Mouse (Mus musculus): ENCODE measurements around the gene Rhbdl1. TPM values are rescaled to one million over a fixed set of nuclear protein-coding genes. Genes with fewer than 3 reads are reported as not detected.

The Rhbdl1 gene
- polyA plus RNA-seq, 1 experiment from 2014 or later: 1.4 TPM

- no peak for TF ChIP-seq CTCF (IDR thresholded peaks at IDR 0.05; ENCODE audit: low read depth)
- ATAC-seq: peak; percentile 19; the same call in 1 of the 2 replicates
- H3K27ac ChIP-seq (ENCODE audit: low read depth, low read length): peak overlapping the region; percentile 92
- H3K4me2 ChIP-seq (replicated peaks; ENCODE audit: low read depth): peak overlapping the region; percentile 95
- peak overlapping the region; percentile 78 for H3K9ac ChIP-seq (ENCODE audit: low read depth, low read length)
- peak overlapping the region; percentile 79 for H3K4me3 ChIP-seq (ENCODE audit: low read depth, low read length)
- H3K4me1 ChIP-seq (replicated peaks; ENCODE audit: control insufficient read depth, insufficient read depth, low read length): peaks cover 3% of the 10 kb centered on the region; the same call in 1 of the 2 replicates
- H3K36me3 ChIP-seq (ENCODE audit: control insufficient read depth, insufficient read depth): peaks cover 34% of the 10 kb centered on the region
- H3K9me3 ChIP-seq (ENCODE audit: control insufficient read depth): no peaks in the 10 kb centered on the region
- H3K27me3 ChIP-seq (replicated peaks; ENCODE audit: control insufficient read depth, insufficient read depth, low read length): no peaks in the 10 kb centered on the region
- 2% methylated on average over 37 of the region's 38 CpGs for WGBS
Observed at GRCm38 (mm10) chr17:25843636-25844395, 6.7 kb upstream of the Rhbdl1 start.

DNA sequence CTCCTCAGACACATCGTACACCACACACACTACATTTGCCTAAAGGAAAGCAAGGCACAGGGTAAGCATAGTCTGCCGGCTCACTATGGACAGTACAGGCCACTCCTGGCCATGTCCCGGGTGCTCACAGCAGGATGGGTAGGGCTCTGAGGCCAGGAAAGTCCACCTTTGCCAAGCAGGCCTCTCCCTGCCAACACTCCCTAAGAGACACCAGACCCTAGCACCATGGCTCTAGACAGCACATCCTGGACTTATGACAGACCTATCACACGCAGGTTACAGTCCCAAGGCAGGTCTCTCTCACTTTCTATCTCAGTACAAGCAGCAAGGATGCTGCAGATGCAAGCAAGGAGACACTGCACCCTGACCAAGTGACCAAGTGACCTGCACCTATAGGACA, 6.0 kb upstream of the Rhbdl1 start:
- WGBS: 81% methylated on average over 4 of the region's 4 CpGs
- H3K27me3 ChIP-seq (replicated peaks; ENCODE audit: control insufficient read depth, insufficient read depth, low read length): no peaks in the 10 kb centered on the region
- peaks cover 35% of the 10 kb centered on the region for H3K36me3 ChIP-seq (ENCODE audit: control insufficient read depth, insufficient read depth)
- peaks cover 3% of the 10 kb centered on the region; the same call in 1 of the 2 replicates for H3K4me1 ChIP-seq (replicated peaks; ENCODE audit: control insufficient read depth, insufficient read depth, low read length)
- peak overlapping the region; percentile 79 for H3K4me3 ChIP-seq (ENCODE audit: low read depth, low read length)
- H3K9ac ChIP-seq (ENCODE audit: low read depth, low read length): no peak overlapping the region
- peak overlapping the region; percentile 95 for H3K4me2 ChIP-seq (replicated peaks; ENCODE audit: low read depth)
- H3K9me3 ChIP-seq (ENCODE audit: control insufficient read depth): no peaks in the 10 kb centered on the region
- no peak for ATAC-seq
- peak overlapping the region; percentile 11; the same call in 1 of the 2 replicates for H3K27ac ChIP-seq (ENCODE audit: low read depth, low read length)
- no peak for TF ChIP-seq CTCF (IDR thresholded peaks at IDR 0.05; ENCODE audit: low read depth)

DNA sequence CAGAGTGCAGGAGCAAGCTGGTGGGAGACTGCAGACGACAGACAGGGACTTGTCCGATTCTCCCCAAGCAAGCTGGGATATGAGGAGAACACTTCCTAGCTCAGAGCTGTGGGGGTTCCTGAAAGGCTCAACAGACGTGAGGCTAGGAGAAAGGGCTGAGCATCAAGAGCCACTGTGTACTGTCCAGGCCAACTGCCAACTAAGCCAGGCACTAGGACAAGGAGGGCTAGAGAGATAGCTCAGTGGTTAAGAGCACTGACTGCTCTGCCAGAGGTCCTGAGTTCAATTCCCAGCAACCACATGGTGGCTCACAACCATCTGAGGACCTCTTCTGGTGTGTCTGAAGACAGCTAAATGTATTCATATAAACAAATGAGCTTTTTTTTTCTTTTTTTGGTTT, 5.4 kb upstream of the Rhbdl1 start:
- no peak overlapping the region for H3K4me3 ChIP-seq (ENCODE audit: low read depth, low read length)
- H3K9ac ChIP-seq (ENCODE audit: low read depth, low read length): no peak overlapping the region
- ATAC-seq: no peak
- H3K36me3 ChIP-seq (ENCODE audit: control insufficient read depth, insufficient read depth): peaks cover 38% of the 10 kb centered on the region
- no peak for TF ChIP-seq CTCF (IDR thresholded peaks at IDR 0.05; ENCODE audit: low read depth)
- 77% methylated on average over 3 of the region's 3 CpGs for WGBS
- H3K4me1 ChIP-seq (replicated peaks; ENCODE audit: control insufficient read depth, insufficient read depth, low read length): peaks cover 3% of the 10 kb centered on the region; the same call in 1 of the 2 replicates
- H3K9me3 ChIP-seq (ENCODE audit: control insufficient read depth): no peaks in the 10 kb centered on the region
- no peak overlapping the region for H3K27ac ChIP-seq (ENCODE audit: low read depth, low read length)
- H3K27me3 ChIP-seq (replicated peaks; ENCODE audit: control insufficient read depth, insufficient read depth, low read length): no peaks in the 10 kb centered on the region
- no peak overlapping the region for H3K4me2 ChIP-seq (replicated peaks; ENCODE audit: low read depth)

- TF ChIP-seq CTCF (IDR thresholded peaks at IDR 0.05; ENCODE audit: low read depth): no peak
- Histone ChIP-seq H3K36me3 (ENCODE audit: control insufficient read depth, insufficient read depth) (peaks cover 38% of the 10 kb centered on the region), H3K27me3 (replicated peaks; ENCODE audit: control insufficient read depth, insufficient read depth, low read length) (no peaks in the 10 kb centered on the region), H3K9ac (ENCODE audit: low read depth, low read length) (no peak within 1 kb of the TSS), H3K27ac (ENCODE audit: low read depth, low read length) (0 out of 2 replicates have a peak within 1 kb of the TSS, but pooled peaks have one; percentile 8), H3K4me2 (replicated peaks; ENCODE audit: low read depth) (no peak within 1 kb of the TSS), H3K4me3 (ENCODE audit: low read depth, low read length) (no peak within 1 kb of the TSS), H3K9me3 (ENCODE audit: control insufficient read depth) (no peaks in the 10 kb centered on the region), H3K4me1 (replicated peaks; ENCODE audit: control insufficient read depth, insufficient read depth, low read length) (peaks cover 4% of the 10 kb centered on the region; the same call in 1 of the 2 replicates)
- 89% methylated on average over 22 of the region's 22 CpGs for WGBS
- ATAC-seq: no peak
Observed at GRCm38 (mm10) chr17:25841117-25841880, 4.2 kb upstream of the Rhbdl1 start, which contains the start of gene Gm20683. Gm20683 (minus strand) TSS chr17:25841763.

DNA sequence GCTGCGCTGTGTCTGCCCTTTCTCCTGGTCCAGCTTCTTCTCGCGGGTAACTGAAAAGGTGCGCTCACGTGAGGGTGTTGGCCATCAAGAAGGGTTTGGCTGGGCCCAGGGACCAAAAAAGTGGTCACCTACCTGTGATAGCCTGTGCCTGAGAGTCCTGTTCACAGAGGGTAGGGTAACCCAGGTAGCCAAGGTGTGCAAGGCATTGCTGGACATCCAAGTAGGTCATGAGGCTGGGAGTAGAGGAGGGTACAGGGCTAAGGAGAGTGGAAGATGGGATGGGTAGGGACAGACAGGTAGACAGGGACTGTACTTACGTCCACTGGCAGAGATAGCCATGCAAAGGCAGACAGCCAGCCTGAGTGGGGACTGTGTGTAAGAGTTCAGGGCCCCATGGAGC, 3.4 kb upstream of the Rhbdl1 start:
- WGBS: 96% methylated on average over 6 of the region's 6 CpGs
- Histone ChIP-seq H3K4me2 (replicated peaks; ENCODE audit: low read depth) (no peak overlapping the region; the same call in 1 of the 2 replicates), H3K27ac (ENCODE audit: low read depth, low read length) (peak overlapping the region; percentile 85; the same call in 1 of the 2 replicates), H3K4me3 (ENCODE audit: low read depth, low read length) (no peak overlapping the region), H3K9ac (ENCODE audit: low read depth, low read length) (no peak overlapping the region), H3K9me3 (ENCODE audit: control insufficient read depth) (no peaks in the 10 kb centered on the region), H3K36me3 (ENCODE audit: control insufficient read depth, insufficient read depth) (peaks cover 42% of the 10 kb centered on the region), H3K4me1 (replicated peaks; ENCODE audit: control insufficient read depth, insufficient read depth, low read length) (peaks cover 6% of the 10 kb centered on the region; the same call in 1 of the 2 replicates), H3K27me3 (replicated peaks; ENCODE audit: control insufficient read depth, insufficient read depth, low read length) (no peaks in the 10 kb centered on the region)
- ATAC-seq: no peak
- TF ChIP-seq CTCF (IDR thresholded peaks at IDR 0.05; ENCODE audit: low read depth): no peak
